Mouse (Mus musculus): ENCODE results near the gene Pitpnm1.

GRCm38 (mm10) chr19:4092750-4093149 lies 7.0 kb upstream of the Pitpnm1 start:
- no peak for TF ChIP-seq CTCF (IDR thresholded peaks at IDR 0.05; ENCODE audit: borderline replicate concordance, insufficient read depth, low read length)
- TF ChIP-seq POLR2A (IDR thresholded peaks at IDR 0.05; ENCODE audit: low read depth, low read length): no peak
